22 mouse cellular contexts compared by ENCODE assay signal in genomic region chr16:39065576-39065975, GRCm38 (mm10).
A peak's percentile ranks its signal among the peaks of the same experiment; 100 is the strongest.
DNase-seq lines count a peak whose midpoint lies in the region; ATAC-seq and TF ChIP-seq lines count a peak whose summit lies in the region.
"Had no signal": no experiment of that assay in that cellular context is flagged by ENCODE, and none has a peak within 500 bp of the region (broad histone marks: within the 10 kb centered on the region; RNA-seq: fewer than 3 reads in every experiment).

No protein-coding gene starts in this region.

- H3K4me1 ChIP-seq in heart, embryonic 10.5 days = peaks cover 4% of the 10 kb centered on the region; the same call in 1 of the 2 replicates
- no peaks in the 10 kb centered on the region for H3K4me1 ChIP-seq in embryonic facial prominence, embryonic 11.5 days (ENCODE audit: control insufficient read depth, insufficient read depth, low read length)
- no peaks in the 10 kb centered on the region for H3K4me1 ChIP-seq in liver, postnatal 0 days (ENCODE audit: insufficient read depth)
- H3K4me1 ChIP-seq: embryonic facial prominence, embryonic 15.5 days; forebrain, embryonic 10.5 days had no signal

- no peak for TF ChIP-seq CTCF in liver, postnatal 0 days (IDR thresholded peaks at IDR 0.05; ENCODE audit: low read depth)

- H3K9me3 ChIP-seq in heart, embryonic 10.5 days = no peaks in the 10 kb centered on the region
- no peaks in the 10 kb centered on the region for H3K9me3 ChIP-seq in embryonic facial prominence, embryonic 11.5 days (replicated peaks; ENCODE audit: control insufficient read depth, low read length)
- no peaks in the 10 kb centered on the region for H3K9me3 ChIP-seq in liver, postnatal 0 days (ENCODE audit: low read length)
- H3K9me3 ChIP-seq: embryonic facial prominence, embryonic 15.5 days; forebrain, embryonic 10.5 days; hindbrain, embryonic 12.5 days had no signal

- no peak for TF ChIP-seq EP300 in liver, postnatal 0 days (IDR thresholded peaks at IDR 0.05; ENCODE audit: low read depth)

- ATAC-seq in embryonic facial prominence, embryonic 11.5 days (replicated peaks; ENCODE audit: insufficient number of reproducible peaks, low FRiP score, low TSS enrichment, low read depth) = no peak
- no peak for ATAC-seq in liver, postnatal 0 days
- ATAC-seq: forebrain, embryonic 14.5 days; hindbrain, embryonic 16.5 days; inflammation-experienced regulatory T-cells, adult 6 months; intestine, postnatal 0 days had no signal

- H3K9ac ChIP-seq in embryonic facial prominence, embryonic 11.5 days (replicated peaks; ENCODE audit: low read length) = no peak overlapping the region
- H3K9ac ChIP-seq in liver, postnatal 0 days (replicated peaks) = no peak overlapping the region
- H3K9ac ChIP-seq: embryonic facial prominence, embryonic 15.5 days; hindbrain, embryonic 12.5 days had no signal

- DNase-seq in heart, adult 11 months = peak; percentile 86
- DNase-seq in heart, embryonic 10.5 days (ENCODE audit: low spot score) = no peak
- peak; percentile 17 for DNase-seq in heart, postnatal 4 days
- DNase-seq in heart, adult 9 months (ENCODE audit: low spot score in 2 of 2) = no peak
- peak; percentile 22 for DNase-seq in embryo, embryonic 10.5 days (ENCODE audit: low spot score)
- peak; percentile 23 for DNase-seq in embryonic facial prominence, embryonic 11.5 days (ENCODE audit: low spot score)
- no peak for DNase-seq in liver, postnatal 0 days
- DNase-seq: adrenal gland, postnatal 10 days; cerebellum, adult 11 months; cerebellum, adult 8-10 months; cerebellum, postnatal 25 days; gastrocnemius, adult 2 months; gastrocnemius, postnatal 25 days; heart, postnatal 36 days had no signal

- no peak overlapping the region for H3K4me2 ChIP-seq in embryonic facial prominence, embryonic 11.5 days (ENCODE audit: low read depth, low read length)
- no peak overlapping the region for H3K4me2 ChIP-seq in liver, postnatal 0 days (ENCODE audit: low read depth, low read length)
- H3K4me2 ChIP-seq: embryonic facial prominence, embryonic 15.5 days; hindbrain, embryonic 12.5 days had no signal

- 39% methylated on average over 5 of the region's 5 CpGs for WGBS in heart, embryonic 10.5 days
- 43% methylated on average over 5 of the region's 5 CpGs for WGBS in embryonic facial prominence, embryonic 11.5 days
- 47% methylated on average over 5 of the region's 5 CpGs for WGBS in liver, postnatal 0 days (ENCODE audit: insufficient replicate concordance)

- no peaks in the 10 kb centered on the region for H3K27me3 ChIP-seq in heart, embryonic 10.5 days (ENCODE audit: insufficient read depth, poor library complexity, severe bottlenecking)
- H3K27me3 ChIP-seq in embryonic facial prominence, embryonic 11.5 days (ENCODE audit: control insufficient read depth, insufficient read depth, low read length) = no peaks in the 10 kb centered on the region
- no peaks in the 10 kb centered on the region for H3K27me3 ChIP-seq in liver, postnatal 0 days (ENCODE audit: insufficient read depth, low read length)
- H3K27me3 ChIP-seq: embryonic facial prominence, embryonic 15.5 days; hindbrain, embryonic 12.5 days had no signal

- H3K27ac ChIP-seq in heart, embryonic 10.5 days = no peak overlapping the region
- no peak overlapping the region for H3K27ac ChIP-seq in embryonic facial prominence, embryonic 11.5 days (replicated peaks; ENCODE audit: low read depth, low read length)
- H3K27ac ChIP-seq in liver, postnatal 0 days (ENCODE audit: low read depth) = no peak overlapping the region
- H3K27ac ChIP-seq: embryonic facial prominence, embryonic 15.5 days; forebrain, embryonic 10.5 days; gastrocnemius, adult 2 months; hindbrain, embryonic 12.5 days had no signal

- H3K36me3 ChIP-seq in heart, embryonic 10.5 days = no peaks in the 10 kb centered on the region
- no peaks in the 10 kb centered on the region for H3K36me3 ChIP-seq in embryonic facial prominence, embryonic 11.5 days (replicated peaks; ENCODE audit: control insufficient read depth, insufficient read depth, low read depth, low read length)
- no peaks in the 10 kb centered on the region for H3K36me3 ChIP-seq in liver, postnatal 0 days (replicated peaks; ENCODE audit: insufficient read depth, low read length)
- H3K36me3 ChIP-seq: embryonic facial prominence, embryonic 15.5 days; forebrain, embryonic 10.5 days; hindbrain, embryonic 12.5 days had no signal

- no peak overlapping the region for H3K4me3 ChIP-seq in heart, embryonic 10.5 days
- H3K4me3 ChIP-seq in embryonic facial prominence, embryonic 11.5 days (ENCODE audit: low read depth, low read length) = no peak overlapping the region
- H3K4me3 ChIP-seq in liver, postnatal 0 days (ENCODE audit: low read depth, low read length) = no peak overlapping the region
- H3K4me3 ChIP-seq: embryonic facial prominence, embryonic 15.5 days; erythroblast, embryonic 14.5 days; forebrain, embryonic 10.5 days; gastrocnemius, adult 2 months; hindbrain, embryonic 12.5 days had no signal

Comparison
In these comparisons a context has a peak if more than half of its experiments do, and no peak if none do; other contexts are left out.
1. DNase-seq: peak in heart, adult 11 months (single experiment), heart, postnatal 4 days (single experiment), embryo, embryonic 10.5 days (single experiment) and embryonic facial prominence, embryonic 11.5 days (single experiment); none in heart, embryonic 10.5 days (single experiment), heart, adult 9 months (0 of 2) and liver, postnatal 0 days (single experiment).